ENCODE assay signal across 8 mouse cellular contexts in the genomic region with DNA sequence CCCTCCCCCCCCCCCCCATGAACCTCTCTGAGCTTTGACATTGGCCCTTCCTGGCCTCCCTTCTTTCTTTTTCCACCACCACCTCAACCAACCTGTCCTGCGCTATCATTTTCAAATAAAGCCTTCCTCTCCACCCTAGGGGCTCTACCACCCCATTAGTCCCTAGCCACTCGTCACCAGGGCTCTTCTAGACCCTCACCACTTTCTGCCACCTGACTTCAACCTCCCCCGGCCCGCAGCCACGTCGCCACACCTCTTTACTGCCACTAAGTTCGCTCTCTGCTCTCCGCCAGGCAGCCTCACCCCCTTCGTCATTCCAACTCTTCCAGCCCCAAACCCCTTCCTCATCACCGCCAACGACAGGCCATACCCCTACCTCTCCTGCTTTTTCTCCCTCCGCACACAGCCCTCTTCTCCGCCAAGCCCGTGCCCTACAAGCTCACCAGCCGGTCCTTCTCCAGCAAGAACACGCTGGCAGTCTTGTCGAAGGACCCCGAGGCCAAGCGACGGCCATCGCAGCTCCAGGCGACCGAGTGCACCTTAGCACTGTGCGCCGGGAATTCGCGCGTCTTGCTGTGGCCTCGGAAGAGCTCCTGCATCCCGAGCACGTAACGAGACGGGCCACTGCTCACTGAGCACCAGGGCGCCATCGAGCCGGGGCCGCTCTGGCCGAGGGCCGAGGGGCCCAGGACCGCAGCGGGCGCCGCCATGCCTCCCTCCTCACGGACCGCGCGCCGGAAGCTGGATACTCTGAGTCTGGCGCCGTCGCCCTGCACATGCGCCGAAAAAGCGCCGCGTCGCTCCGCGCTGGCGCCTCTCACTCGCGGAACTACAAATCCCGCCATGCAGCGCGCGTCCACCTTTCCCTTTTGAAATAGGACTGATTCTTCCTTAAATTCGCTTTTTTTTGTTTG. TPM values are rescaled to one million over a fixed set of nuclear protein-coding genes. Genes with fewer than 3 reads are reported as not detected.
DNase-seq lines count a peak whose midpoint lies in the region; ATAC-seq lines count a peak whose summit lies in the region.

A gene (minus strand): TSS at position 752 of the 914 bp plus-strand sequence.

- DNase-seq in CD4-positive helper T cell, adult 2 months (ENCODE audit: low read depth, low spot score) = peak; percentile 91
- peak; percentile 66 for DNase-seq in brain, embryonic 18.5 days (ENCODE audit: low read depth, low spot score)
- peak; percentile 95 for DNase-seq in kidney, postnatal 10 days
- DNase-seq in natural killer cell, adult 2 months (ENCODE audit: low spot score in 2 of 2) = peak; percentile 66 to 75

- H3K9me3 ChIP-seq in heart, embryonic 13.5 days = peaks cover 9% of the 10 kb centered on the region
- H3K9me3 ChIP-seq in liver, embryonic 12.5 days (replicated peaks) = peaks cover 12% of the 10 kb centered on the region; the same call in 1 of the 2 replicates
- 0 out of 2 replicates have a peak, but pooled peaks cover 6% of the 10 kb centered on the region for H3K9me3 ChIP-seq in stomach, embryonic 15.5 days

- WGBS in heart, embryonic 13.5 days = under 1% methylated on average over 67 of the region's 67 CpGs
- WGBS in liver, embryonic 12.5 days (ENCODE audit: insufficient replicate concordance) = 1% methylated on average over 67 of the region's 67 CpGs
- under 1% methylated on average over 66 of the region's 67 CpGs for WGBS in stomach, embryonic 15.5 days

- H3K4me3 ChIP-seq in heart, embryonic 13.5 days = peak within 1 kb of the TSS; percentile 98
- H3K4me3 ChIP-seq in liver, embryonic 12.5 days = peak within 1 kb of the TSS; percentile 99
- peak within 1 kb of the TSS; percentile 99 for H3K4me3 ChIP-seq in stomach, embryonic 15.5 days (replicated peaks)

- H3K36me3 ChIP-seq in heart, embryonic 13.5 days = peaks cover 44% of the 10 kb centered on the region
- H3K36me3 ChIP-seq in liver, embryonic 12.5 days = peaks cover 43% of the 10 kb centered on the region
- peaks cover 36% of the 10 kb centered on the region for H3K36me3 ChIP-seq in stomach, embryonic 15.5 days

- H3K27me3 ChIP-seq in heart, embryonic 13.5 days (replicated peaks) = no peaks in the 10 kb centered on the region
- H3K27me3 ChIP-seq in liver, embryonic 12.5 days (replicated peaks) = no peaks in the 10 kb centered on the region
- H3K27me3 ChIP-seq in stomach, embryonic 15.5 days (replicated peaks) = no peaks in the 10 kb centered on the region

- peak; percentile 100 for ATAC-seq in erythroid progenitor cell, adult 5-6 weeks (replicated peaks; ENCODE audit: low FRiP score, poor library complexity, severe bottlenecking)
- ATAC-seq in heart, embryonic 13.5 days (ENCODE audit: extremely low read depth, insufficient number of reproducible peaks, low FRiP score, low TSS enrichment) = peak; percentile 86
- ATAC-seq in liver, embryonic 12.5 days = peak; percentile 96
- peak; percentile 97 for ATAC-seq in stomach, embryonic 15.5 days (ENCODE audit: insufficient read depth, low FRiP score, low read depth)

- H3K4me1 ChIP-seq in heart, embryonic 13.5 days = peaks cover 11% of the 10 kb centered on the region
- peaks cover 14% of the 10 kb centered on the region for H3K4me1 ChIP-seq in liver, embryonic 12.5 days
- H3K4me1 ChIP-seq in stomach, embryonic 15.5 days = peaks cover 7% of the 10 kb centered on the region; the same call in 1 of the 2 replicates

- peak within 1 kb of the TSS; percentile 93 for H3K4me2 ChIP-seq in heart, embryonic 13.5 days
- peak within 1 kb of the TSS; percentile 94 for H3K4me2 ChIP-seq in liver, embryonic 12.5 days
- peak within 1 kb of the TSS; percentile 89 for H3K4me2 ChIP-seq in stomach, embryonic 15.5 days

- H3K27ac ChIP-seq in heart, embryonic 13.5 days (replicated peaks) = peak within 1 kb of the TSS; percentile 62
- H3K27ac ChIP-seq in liver, embryonic 12.5 days = peak within 1 kb of the TSS; percentile 78
- H3K27ac ChIP-seq in stomach, embryonic 15.5 days = 0 out of 2 replicates have a peak within 1 kb of the TSS, but pooled peaks have one; percentile 44

- H3K9ac ChIP-seq in heart, embryonic 13.5 days = peak within 1 kb of the TSS; percentile 97
- H3K9ac ChIP-seq in liver, embryonic 12.5 days = peak within 1 kb of the TSS; percentile 96
- H3K9ac ChIP-seq in stomach, embryonic 15.5 days = peak within 1 kb of the TSS; percentile 89

RNA-seq across cellular contexts. Expression of the gene that starts here (rescaled TPM):
- 4.2 and 6.8 TPM in 2 replicates for total RNA-seq in erythroid progenitor cell, adult 5-6 weeks (2015; ENCODE audit: low replicate concordance)
- total RNA-seq in erythroid progenitor cell, adult 5-6 weeks (2017; ENCODE audit: low replicate concordance) = 10.2 and 11.4 TPM in 2 replicates
- polyA plus RNA-seq in heart, embryonic 13.5 days (2015; fragmentation: Nextera tagmentation; extraction: Ambion mirVana) = 76.7 and 83.8 TPM in 2 replicates
- polyA plus RNA-seq in liver, embryonic 12.5 days (2016; fragmentation: Nextera tagmentation; extraction: Ambion mirVana) = 77.6 and 78.0 TPM in 2 replicates
- polyA plus RNA-seq in stomach, embryonic 15.5 days (2015; fragmentation: Nextera tagmentation; extraction: Ambion mirVana) = 104 and 109 TPM in 2 replicates

Comparison
In these comparisons a context has a peak if more than half of its experiments do, and no peak if none do; other contexts are left out.
1. Peak in every context shown above with its lines: DNase-seq, ATAC-seq, H3K4me3 ChIP-seq and H3K27ac ChIP-seq.